Mouse (Mus musculus) ovary, postnatal 14 days (tissue): ENCODE results near the gene Card10.

ENCODE experiments used
- DNase-seq: peaks from one replicate; pipeline ENCODE4 v3.0.0; 2022; ENCODE audit warnings: low spot score

Card10 gene

DNA sequence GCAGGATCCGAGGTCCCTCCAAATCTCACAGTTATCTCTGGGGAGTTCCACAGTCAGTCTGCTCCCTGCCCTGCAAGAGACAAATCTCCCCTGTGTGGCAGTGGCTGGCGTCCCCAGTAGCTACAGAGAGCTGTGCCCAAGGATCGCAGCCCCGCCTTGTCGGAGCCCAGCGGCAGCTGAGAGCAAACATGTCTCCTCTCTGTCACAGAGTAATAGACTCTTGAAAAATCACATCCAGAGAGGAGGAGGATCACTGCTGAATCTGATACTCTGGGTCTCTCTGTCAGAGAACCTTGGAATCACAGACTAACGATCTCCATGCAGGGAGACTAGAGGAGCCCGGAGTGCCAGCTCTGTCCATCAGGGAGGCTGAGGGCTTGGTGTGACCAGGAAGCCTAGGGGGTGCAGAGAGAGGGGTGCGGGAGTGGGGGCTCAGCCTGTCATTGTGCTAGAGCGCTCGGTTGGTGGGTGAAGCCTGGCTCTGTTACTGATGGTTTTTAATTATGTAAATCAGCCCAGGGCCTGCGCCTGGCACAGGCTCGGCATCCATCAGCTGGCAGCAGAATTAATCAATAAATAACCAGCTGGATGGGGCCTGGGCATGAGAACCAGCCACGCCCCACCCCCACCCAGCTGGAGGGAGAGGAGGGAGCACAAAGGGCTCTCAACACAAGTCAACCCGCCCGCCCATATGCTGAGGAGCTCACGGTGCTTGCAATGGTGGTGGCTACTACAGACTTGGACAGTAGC lies 67.2 kb downstream of the Card10 start:
- no peak for DNase-seq

DNA sequence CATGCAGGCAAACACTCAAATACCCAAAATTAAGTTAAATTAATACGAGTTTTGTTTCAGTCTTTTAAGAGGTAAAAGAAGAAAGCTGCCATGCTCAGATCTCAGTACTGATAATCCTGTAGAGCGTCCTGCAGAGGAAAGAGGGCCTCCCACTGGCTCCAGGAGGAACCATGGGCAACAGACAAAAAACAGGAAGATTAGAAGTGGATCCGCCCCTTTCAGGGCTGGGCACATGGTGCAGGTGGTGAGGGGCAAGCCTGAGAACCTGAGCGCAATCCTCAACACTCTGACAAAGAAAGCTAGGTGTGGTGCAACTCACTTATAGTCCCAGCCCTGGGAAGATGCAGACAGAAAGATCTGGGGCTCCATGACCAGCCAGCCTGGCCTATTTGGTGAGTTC lies 71.0 kb downstream of the Card10 start:
- DNase-seq: no peak

- DNase-seq: no peak
Observed at GRCm38 (mm10) chr15:78730315-78731049, 72.4 kb downstream of the Card10 start.

DNA sequence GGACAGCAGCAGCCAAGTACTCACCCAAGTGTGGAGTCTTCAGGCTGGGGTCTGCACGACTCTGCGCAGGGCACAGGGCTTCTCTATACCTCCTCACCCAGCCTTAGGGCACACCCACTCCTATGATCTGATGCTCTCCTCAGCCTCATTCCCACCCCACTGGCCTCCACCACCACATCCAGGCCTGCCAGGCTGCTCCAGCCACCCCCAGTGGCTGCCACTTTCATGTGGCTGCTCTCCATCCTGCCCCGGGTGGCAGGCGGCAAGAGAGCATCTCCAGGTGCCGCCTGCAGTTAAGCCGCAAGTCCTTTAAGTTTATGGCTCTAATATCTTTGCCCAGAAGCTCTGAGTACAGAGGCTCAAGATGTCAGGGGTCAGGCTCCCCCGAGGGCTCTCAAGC lies 76.1 kb downstream of the Card10 start:
- no peak for DNase-seq
